Mouse (Mus musculus) brain, embryonic 14.5 days (tissue): ENCODE results near the gene Cldn11.

Experiments
- CTCF ChIP-seq: fragments of 200-500 bp; IDR thresholded peaks from 2 replicates; pipeline ENCODE4 v1.5.1; 2012; ENCODE audit warnings: inconsistent platforms, mild to moderate bottlenecking, moderate library complexity, borderline replicate concordance; ENCODE audit not compliant: insufficient read depth, insufficient read length; ENCODE audit errors: extremely low read depth
- POLR2A ChIP-seq: fragments of 200-500 bp; IDR thresholded peaks from 2 replicates; pipeline ENCODE4 v1.6.1; 2012; ENCODE audit warnings: mild to moderate bottlenecking, inconsistent platforms, borderline replicate concordance; ENCODE audit not compliant: poor library complexity, insufficient read depth, insufficient read length, severe bottlenecking; ENCODE audit errors: extremely low read depth

- TF ChIP-seq POLR2A (no peak), CTCF (no peak)
These were observed 16.1 kb upstream of the Cldn11 start for GRCm38 (mm10) chr3:31133664-31134063.
